Mouse (Mus musculus) limb, embryonic 13.5 days (tissue): Measurements from ENCODE around the gene Sdr42e1. TPM values are rescaled to one million over a fixed set of nuclear protein-coding genes. Genes with fewer than 3 reads are reported as not detected.

Experiments
- ATAC-seq: fragments of 200-750 bp; cut with Nextera tagmentation; 2 replicates; pipeline ENCODE4 v1.8.0; 2017; ENCODE audit warnings: low read depth, moderate number of reproducible peaks, moderate TSS enrichment; ENCODE audit not compliant: low FRiP score
- H3K27ac ChIP-seq: fragments of 300-500 bp; sonication (generic); 2 replicates; pipeline ENCODE4 v1.5.1; 2015; ENCODE audit warnings: inconsistent platforms, mild to moderate bottlenecking, moderate library complexity
- H3K27me3 ChIP-seq: fragments of 300-500 bp; sonication (generic); 2 replicates; pipeline ENCODE4 v1.6.1; 2015; ENCODE audit warnings: mild to moderate bottlenecking, inconsistent platforms
- H3K36me3 ChIP-seq: fragments of 300-500 bp; sonication (generic); 2 replicates; pipeline ENCODE4 v1.6.1; 2015; ENCODE audit warnings: inconsistent platforms, mild to moderate bottlenecking, moderate library complexity
- H3K4me1 ChIP-seq: fragments of 300-500 bp; sonication (generic); 2 replicates; pipeline ENCODE4 v1.6.1; 2015; ENCODE audit warnings: inconsistent platforms
- H3K4me2 ChIP-seq: fragments of 300-500 bp; sonication (generic); replicated peaks from 2 replicates; pipeline ENCODE4 v1.6.1; 2015; ENCODE audit warnings: inconsistent platforms, mild to moderate bottlenecking, moderate library complexity
- H3K4me3 ChIP-seq: fragments of 300-500 bp; sonication (generic); 2 replicates; pipeline ENCODE4 v1.5.1; 2015; ENCODE audit warnings: moderate library complexity, mild to moderate bottlenecking, inconsistent platforms
- H3K9ac ChIP-seq: fragments of 300-500 bp; sonication (generic); 2 replicates; pipeline ENCODE4 v1.6.1; 2015; ENCODE audit warnings: mild to moderate bottlenecking, inconsistent platforms
- H3K9me3 ChIP-seq: fragments of 300-500 bp; sonication (generic); 2 replicates; pipeline ENCODE4 v1.6.1; 2016; ENCODE audit warnings: inconsistent platforms
- WGBS: fragments of 180-500 bp; shearing (Covaris S2); methylation state at CpG from one replicate; pipeline ENCODE4 v1.1.7; 2015; 5-methylcytosine and 5-hydroxymethylcytosine counted together
- polyA plus RNA-seq: library from polyadenylated mRNA; unstranded; fragments of >200 nt; fragmentation: Nextera tagmentation; extraction: Ambion mirVana; gene quantifications from 2 replicates; pipeline ENCODE4 v1.2.1, GENCODE M21; 2015

The Sdr42e1 gene
- polyA plus RNA-seq, 1 experiment from 2014 or later, result 1.9 TPM

DNA sequence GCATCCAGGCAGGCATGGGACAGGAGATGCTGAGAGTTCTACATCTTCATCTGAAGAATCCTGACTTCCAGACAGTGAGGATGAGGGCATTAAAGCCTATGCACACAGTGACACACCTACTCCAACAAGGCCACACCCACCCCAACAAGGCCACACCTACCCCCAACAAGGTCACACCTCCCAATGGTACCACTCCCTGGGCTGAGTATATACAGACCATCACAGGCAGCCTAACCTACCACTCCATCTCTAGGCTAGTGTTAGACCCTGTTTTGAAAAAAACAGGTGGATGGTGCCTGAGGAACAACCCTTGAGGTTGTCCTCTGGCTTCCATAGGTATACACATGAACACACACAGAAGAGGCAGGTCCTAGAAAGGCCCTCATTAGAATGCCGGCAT lies 21.2 kb downstream of the Sdr42e1 start:
- H3K9ac ChIP-seq, result no peak overlapping the region
- H3K4me1 ChIP-seq, result no peaks in the 10 kb centered on the region
- H3K9me3 ChIP-seq, result 0 out of 2 replicates have a peak, but pooled peaks cover 8% of the 10 kb centered on the region
- H3K36me3 ChIP-seq, result no peaks in the 10 kb centered on the region
- ATAC-seq, result no peak
- no peak overlapping the region for H3K27ac ChIP-seq
- 91% methylated on average over 1 of the region's 1 CpGs for WGBS
- no peak overlapping the region for H3K4me3 ChIP-seq
- no peaks in the 10 kb centered on the region for H3K27me3 ChIP-seq
- H3K4me2 ChIP-seq, result no peak overlapping the region

DNA sequence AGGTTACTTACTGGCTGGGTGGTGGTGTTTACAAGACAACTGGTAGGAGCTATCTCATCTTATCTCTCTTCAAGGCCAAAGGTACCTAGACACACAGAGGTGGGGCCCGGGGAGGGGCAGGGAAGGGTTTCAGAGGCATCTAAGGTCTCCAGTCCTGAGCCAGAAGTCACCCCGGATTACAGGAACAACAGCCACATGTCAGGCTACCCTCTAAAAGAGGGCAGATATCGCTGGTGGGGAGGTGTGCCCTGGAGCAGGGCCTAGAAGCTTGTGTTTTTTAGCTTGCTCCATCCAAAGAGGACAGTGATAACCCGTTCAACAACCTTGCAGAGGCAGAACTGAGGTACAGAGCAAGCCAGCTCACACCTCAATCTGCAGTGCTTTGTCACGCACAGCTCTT lies 27.0 kb downstream of the Sdr42e1 start:
- Histone ChIP-seq H3K36me3 (no peaks in the 10 kb centered on the region), H3K9ac (no peak overlapping the region), H3K27me3 (no peaks in the 10 kb centered on the region), H3K27ac (no peak overlapping the region), H3K9me3 (0 out of 2 replicates have a peak, but pooled peaks cover 8% of the 10 kb centered on the region), H3K4me3 (no peak overlapping the region), H3K4me1 (no peaks in the 10 kb centered on the region), H3K4me2 (no peak overlapping the region)
- no peak for ATAC-seq
- 71% methylated on average over 5 of the region's 5 CpGs for WGBS

DNA sequence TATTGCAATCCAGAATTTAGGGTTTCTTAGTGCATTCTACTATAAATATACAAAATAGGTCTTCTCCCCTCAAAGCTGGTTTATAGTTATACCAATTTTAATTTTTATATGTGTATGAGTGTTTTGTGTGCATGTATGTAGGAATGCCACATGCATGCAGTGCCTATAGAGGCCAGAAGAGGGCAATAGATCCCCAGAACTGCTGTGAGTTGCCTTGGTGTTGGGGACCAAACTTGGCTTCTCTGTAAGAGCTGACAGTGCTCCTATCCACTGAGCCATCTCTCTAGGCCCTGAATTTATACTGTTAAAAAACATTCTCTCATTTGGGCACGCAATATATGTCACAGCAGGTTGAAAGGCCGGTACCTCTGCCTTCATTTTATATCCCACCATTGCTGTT lies 27.5 kb downstream of the Sdr42e1 start:
- WGBS, result 55% methylated on average over 2 of the region's 2 CpGs
- Histone ChIP-seq H3K27ac (no peak overlapping the region), H3K27me3 (no peaks in the 10 kb centered on the region), H3K9ac (no peak overlapping the region), H3K36me3 (no peaks in the 10 kb centered on the region), H3K4me1 (no peaks in the 10 kb centered on the region), H3K4me3 (no peak overlapping the region), H3K4me2 (no peak overlapping the region), H3K9me3 (0 out of 2 replicates have a peak, but pooled peaks cover 8% of the 10 kb centered on the region)
- ATAC-seq, result no peak

DNA sequence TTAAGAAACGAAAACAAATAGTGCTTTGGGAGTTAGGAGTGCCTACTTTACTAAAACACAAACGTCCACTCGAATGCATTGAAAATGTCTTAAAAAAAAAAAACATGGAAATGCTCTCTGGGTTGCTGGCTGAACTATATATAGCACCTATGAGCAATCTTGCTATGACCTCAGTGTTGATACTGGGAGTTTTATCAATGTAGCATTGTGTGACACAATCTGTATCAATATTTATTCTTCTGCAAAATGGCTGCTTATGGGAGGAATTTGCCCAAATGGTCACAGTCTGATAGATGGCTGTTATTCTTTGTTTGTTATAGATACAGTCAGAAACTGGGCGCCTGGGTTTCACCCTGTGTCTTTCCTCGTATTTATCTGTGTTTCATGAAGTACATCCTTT lies 28.0 kb downstream of the Sdr42e1 start:
- ATAC-seq, result no peak
- H3K9me3 ChIP-seq, result 0 out of 2 replicates have a peak, but pooled peaks cover 8% of the 10 kb centered on the region
- 72% methylated on average over 5 of the region's 5 CpGs for WGBS
- H3K36me3 ChIP-seq, result no peaks in the 10 kb centered on the region
- no peak overlapping the region for H3K9ac ChIP-seq
- H3K27me3 ChIP-seq, result no peaks in the 10 kb centered on the region
- H3K27ac ChIP-seq, result no peak overlapping the region
- H3K4me3 ChIP-seq, result no peak overlapping the region
- no peak overlapping the region for H3K4me2 ChIP-seq
- H3K4me1 ChIP-seq, result no peaks in the 10 kb centered on the region

DNA sequence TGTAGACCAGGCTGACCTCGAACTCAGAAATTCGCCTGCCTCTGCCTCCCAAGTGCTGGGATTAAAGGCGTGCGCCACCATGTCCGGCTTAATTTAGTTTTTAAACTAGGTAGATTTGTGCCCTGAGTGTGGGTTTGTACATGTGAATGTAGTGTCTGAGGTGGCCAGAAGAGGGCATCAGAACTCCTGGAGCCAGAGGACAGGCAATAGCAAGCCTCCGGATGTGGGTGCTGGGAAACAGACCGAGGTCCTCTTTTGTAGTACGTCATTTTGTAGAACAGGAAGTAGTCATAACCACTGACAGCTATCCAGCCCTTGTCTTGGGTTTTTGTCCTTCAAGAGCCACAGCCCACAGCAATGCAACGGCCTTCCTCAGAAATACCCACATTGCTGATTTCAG lies 33.9 kb downstream of the Sdr42e1 start:
- WGBS, result 93% methylated on average over 9 of the region's 9 CpGs
- Histone ChIP-seq H3K4me1 (no peaks in the 10 kb centered on the region), H3K4me3 (no peak overlapping the region), H3K9ac (no peak overlapping the region), H3K27ac (no peak overlapping the region), H3K36me3 (no peaks in the 10 kb centered on the region), H3K9me3 (peaks cover 5% of the 10 kb centered on the region; the same call in 1 of the 2 replicates), H3K27me3 (no peaks in the 10 kb centered on the region), H3K4me2 (no peak overlapping the region)
- ATAC-seq, result no peak

DNA sequence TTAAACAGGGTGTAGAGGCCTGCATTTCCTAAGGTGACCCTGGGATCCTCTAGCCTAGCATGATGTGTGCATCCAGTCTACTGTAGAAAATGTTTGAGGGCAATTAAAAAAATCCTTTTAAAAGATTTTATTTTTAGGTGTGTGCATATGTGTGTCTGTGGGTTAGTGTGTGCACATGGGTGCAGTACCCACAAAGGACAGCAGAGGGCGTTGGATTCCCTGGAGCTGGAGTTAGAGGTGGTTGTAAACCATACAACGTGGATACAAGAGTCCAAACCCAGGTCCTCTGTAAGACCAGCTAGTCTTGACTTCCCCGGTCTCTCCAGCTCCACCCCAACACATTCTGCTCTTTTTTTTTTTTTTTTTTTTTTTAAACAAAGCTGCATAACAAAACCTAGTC lies 36.0 kb downstream of the Sdr42e1 start:
- Histone ChIP-seq H3K27ac (no peak overlapping the region), H3K4me1 (no peaks in the 10 kb centered on the region), H3K9me3 (peaks cover 5% of the 10 kb centered on the region; the same call in 1 of the 2 replicates), H3K4me2 (no peak overlapping the region), H3K4me3 (no peak overlapping the region), H3K27me3 (no peaks in the 10 kb centered on the region), H3K36me3 (no peaks in the 10 kb centered on the region), H3K9ac (no peak overlapping the region)
- 61% methylated on average over 3 of the region's 3 CpGs for WGBS
- ATAC-seq, result no peak

DNA sequence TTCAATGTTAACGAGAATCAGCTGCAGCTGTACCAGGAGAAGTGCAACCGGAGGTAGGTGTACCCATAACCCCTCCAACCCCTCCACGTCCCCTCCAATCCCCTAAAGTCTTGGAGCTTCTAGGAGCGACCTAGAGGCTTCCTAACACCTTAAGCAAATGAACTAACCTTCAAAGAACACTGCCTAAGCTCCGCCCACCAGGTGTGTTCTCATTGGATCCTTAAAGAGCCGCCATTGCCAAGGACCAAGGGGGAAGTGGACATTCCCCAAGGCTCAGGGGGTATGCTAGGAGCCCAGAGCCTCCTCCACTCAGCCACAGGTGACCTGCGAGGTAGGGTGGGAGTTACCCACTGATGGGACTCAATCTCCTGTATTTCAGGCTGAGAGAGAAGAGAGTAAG lies 39.1 kb downstream of the Sdr42e1 start:
- no peak overlapping the region for H3K4me2 ChIP-seq
- H3K9me3 ChIP-seq, result peaks cover 5% of the 10 kb centered on the region; the same call in 1 of the 2 replicates
- H3K27me3 ChIP-seq, result no peaks in the 10 kb centered on the region
- 82% methylated on average over 7 of the region's 7 CpGs for WGBS
- H3K27ac ChIP-seq, result no peak overlapping the region
- no peak overlapping the region for H3K9ac ChIP-seq
- no peaks in the 10 kb centered on the region for H3K4me1 ChIP-seq
- no peaks in the 10 kb centered on the region for H3K36me3 ChIP-seq
- H3K4me3 ChIP-seq, result no peak overlapping the region
- ATAC-seq, result no peak

DNA sequence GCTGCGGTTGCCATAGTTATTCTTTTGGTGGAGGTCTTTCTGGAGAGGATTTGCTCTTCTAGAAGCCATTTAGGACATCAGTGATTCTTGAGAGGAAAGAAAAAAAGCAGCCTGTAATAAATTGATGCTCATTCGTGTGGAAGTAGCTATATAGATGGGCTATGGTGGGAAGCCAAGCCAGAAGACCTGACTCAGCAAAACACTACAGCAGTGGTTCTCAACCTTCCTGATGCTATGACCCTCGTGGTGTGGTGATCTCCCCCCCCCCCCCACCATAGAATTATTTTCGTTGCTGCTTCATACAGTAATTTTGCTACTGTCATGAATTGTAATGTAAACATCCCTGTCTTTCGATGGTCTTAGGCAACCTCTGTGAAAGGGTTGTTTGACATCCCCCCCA lies 41.0 kb downstream of the Sdr42e1 start:
- no peaks in the 10 kb centered on the region for H3K27me3 ChIP-seq
- no peaks in the 10 kb centered on the region for H3K4me1 ChIP-seq
- WGBS, result 84% methylated on average over 5 of the region's 5 CpGs
- H3K27ac ChIP-seq, result no peak overlapping the region
- no peak overlapping the region for H3K4me2 ChIP-seq
- ATAC-seq, result no peak
- no peaks in the 10 kb centered on the region for H3K36me3 ChIP-seq
- H3K4me3 ChIP-seq, result no peak overlapping the region
- H3K9me3 ChIP-seq, result peaks cover 5% of the 10 kb centered on the region; the same call in 1 of the 2 replicates
- no peak overlapping the region for H3K9ac ChIP-seq

DNA sequence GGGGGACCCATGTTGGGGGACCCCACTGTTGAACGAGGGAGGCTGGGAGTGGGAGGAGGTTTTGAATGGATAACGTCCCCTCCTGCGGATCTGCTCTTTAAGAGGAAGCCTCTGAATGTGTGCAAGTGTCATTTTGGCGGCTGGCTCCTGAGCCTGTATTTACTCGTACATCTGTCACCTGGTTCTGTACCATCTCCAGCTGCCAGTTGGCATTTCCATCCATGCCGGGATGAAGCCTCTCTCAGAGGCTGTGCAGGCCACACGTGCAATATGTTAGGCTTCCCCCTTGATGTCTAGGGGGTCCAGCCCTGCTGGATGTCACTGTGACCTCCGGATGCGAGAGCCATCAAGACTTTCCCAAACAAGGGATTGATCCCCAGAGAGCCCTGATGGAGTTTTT lies 46.4 kb downstream of the Sdr42e1 start:
- ATAC-seq, result no peak
- Histone ChIP-seq H3K4me3 (no peak overlapping the region), H3K4me2 (no peak overlapping the region), H3K9ac (no peak overlapping the region), H3K27ac (no peak overlapping the region), H3K9me3 (0 out of 2 replicates have a peak, but pooled peaks cover 6% of the 10 kb centered on the region), H3K27me3 (no peaks in the 10 kb centered on the region), H3K4me1 (no peaks in the 10 kb centered on the region), H3K36me3 (no peaks in the 10 kb centered on the region)
- WGBS, result 62% methylated on average over 9 of the region's 9 CpGs

DNA sequence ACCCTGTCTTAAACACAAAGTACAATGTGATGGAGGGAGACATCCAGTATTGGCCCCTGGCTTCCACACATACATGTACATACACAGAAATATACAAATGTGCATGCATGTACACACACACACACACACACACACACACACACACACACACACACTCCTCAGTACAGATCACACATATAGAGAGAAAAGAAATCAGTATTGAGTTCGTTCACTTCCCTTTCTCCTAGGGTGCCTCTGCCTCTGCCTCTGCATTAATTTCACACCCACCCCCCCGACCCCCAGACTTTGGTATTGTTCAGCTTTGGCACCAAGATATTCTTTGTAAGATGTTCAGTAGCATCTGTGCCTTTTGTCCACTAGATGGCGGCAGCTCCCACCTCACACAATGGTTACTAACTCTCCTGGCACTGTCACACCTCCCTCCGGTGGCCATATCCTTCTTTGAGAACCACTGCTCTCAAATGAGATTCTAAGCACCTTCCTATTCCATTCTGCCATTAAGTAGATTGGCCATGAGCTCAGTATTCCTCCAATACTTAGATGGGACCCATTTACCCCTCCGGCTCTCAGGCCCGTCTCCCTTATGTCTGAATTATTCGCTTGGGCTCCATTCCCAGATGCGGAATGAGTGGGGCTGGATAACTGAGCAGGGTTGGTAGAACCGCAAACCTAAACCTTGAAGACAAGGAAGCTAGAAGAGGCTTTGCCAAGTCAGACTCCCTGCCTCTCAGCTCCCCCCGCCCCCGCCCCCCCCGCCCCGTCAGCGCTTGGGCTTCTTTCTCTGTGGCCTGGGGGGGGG lies 47.2 kb downstream of the Sdr42e1 start:
- H3K9me3 ChIP-seq, result 0 out of 2 replicates have a peak, but pooled peaks cover 6% of the 10 kb centered on the region
- ATAC-seq, result no peak
- H3K4me1 ChIP-seq, result no peaks in the 10 kb centered on the region
- no peak overlapping the region for H3K27ac ChIP-seq
- no peaks in the 10 kb centered on the region for H3K27me3 ChIP-seq
- H3K9ac ChIP-seq, result no peak overlapping the region
- 64% methylated on average over 11 of the region's 14 CpGs for whole genome bisulfite sequencing
- H3K4me2 ChIP-seq, result no peak overlapping the region
- H3K36me3 ChIP-seq, result no peaks in the 10 kb centered on the region
- H3K4me3 ChIP-seq, result no peak overlapping the region

DNA sequence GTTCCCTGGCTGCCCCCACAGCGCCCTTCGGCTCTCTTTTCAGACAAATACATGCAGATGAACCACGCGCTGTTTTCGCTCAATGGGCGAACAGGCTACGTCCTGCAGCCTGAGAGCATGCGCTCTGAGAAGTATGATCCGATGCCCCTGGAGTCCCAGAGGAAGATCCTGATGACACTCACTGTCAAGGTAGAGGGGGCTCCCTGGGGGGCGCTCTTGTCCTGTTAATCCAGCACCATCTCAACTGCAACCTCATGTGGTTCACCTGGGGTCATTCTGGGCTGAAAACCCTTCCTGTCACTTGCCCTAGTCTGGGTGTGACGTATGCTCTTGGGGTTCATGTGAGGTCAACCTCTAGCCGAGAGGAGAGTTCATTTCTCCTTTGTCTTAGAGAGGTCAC lies 60.6 kb downstream of the Sdr42e1 start:
- ATAC-seq, result no peak
- Histone ChIP-seq H3K4me1 (no peaks in the 10 kb centered on the region), H3K27ac (no peak overlapping the region), H3K27me3 (no peaks in the 10 kb centered on the region), H3K9ac (no peak overlapping the region), H3K4me2 (no peak overlapping the region), H3K36me3 (no peaks in the 10 kb centered on the region), H3K9me3 (peaks cover 6% of the 10 kb centered on the region; the same call in 1 of the 2 replicates), H3K4me3 (no peak overlapping the region)
- 87% methylated on average over 12 of the region's 12 CpGs for WGBS
